Mouse (Mus musculus): Measurements from ENCODE around the gene Pdk2. TPM values are rescaled to one million over a fixed set of nuclear protein-coding genes. Genes with fewer than 3 reads are reported as not detected.

Pdk2 gene
- polyA plus RNA-seq, 1 experiment from 2014 or later, result 41.8 TPM

DNA sequence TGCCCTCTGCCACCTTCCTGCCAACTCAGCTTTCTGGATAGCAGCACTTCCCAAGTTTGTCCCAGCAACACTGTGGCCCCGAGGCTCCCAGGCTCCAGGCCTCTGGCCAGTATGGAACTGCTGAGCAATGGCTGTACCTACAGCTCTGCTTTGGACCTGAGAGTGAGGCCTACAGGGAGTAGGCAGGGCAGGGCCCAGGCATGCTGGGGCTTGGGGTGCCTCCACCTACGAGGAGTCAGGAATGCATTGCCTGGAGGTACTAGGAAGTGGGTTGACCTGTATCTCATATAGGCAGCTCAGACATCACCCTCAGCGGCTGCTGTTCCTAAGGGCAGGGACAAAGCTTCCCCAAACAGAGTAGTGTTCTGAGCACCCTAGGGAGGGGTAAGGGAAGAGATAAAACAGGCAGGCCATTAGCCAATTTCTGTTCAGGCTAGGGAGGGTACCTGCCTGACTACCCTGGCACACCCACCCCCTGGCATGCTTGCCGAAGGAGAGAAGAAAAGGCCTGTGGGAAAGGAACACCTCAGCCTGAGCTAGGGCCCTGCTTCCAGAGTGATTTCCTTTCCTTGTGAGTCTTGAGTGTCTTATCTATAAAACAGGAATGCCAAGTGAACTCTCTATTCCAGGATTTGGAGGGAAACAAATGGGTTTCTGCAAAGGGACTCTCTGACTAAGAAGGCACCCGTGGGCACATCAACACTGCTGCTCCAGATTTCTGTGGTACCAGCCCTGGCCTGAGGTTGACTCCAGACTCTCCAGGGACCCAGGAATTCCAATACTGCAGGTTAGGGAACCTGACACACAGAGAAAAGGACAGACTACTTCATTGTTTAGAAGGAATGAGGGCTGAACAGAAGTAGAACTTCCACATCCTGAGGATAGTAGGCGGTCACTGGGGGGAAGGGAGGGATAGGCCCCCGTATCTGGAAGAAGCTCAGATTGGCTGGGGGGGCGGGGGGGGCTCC, 29.3 kb upstream of the Pdk2 start:
- no peaks in the 10 kb centered on the region for H3K36me3 ChIP-seq
- peak; percentile 47; the same call in 1 of the 2 replicates for ATAC-seq (ENCODE audit: insufficient number of reproducible peaks, low FRiP score, low TSS enrichment, low read depth)
- H3K4me2 ChIP-seq (replicated peaks), result no peak overlapping the region; the same call in 1 of the 2 replicates
- H3K9ac ChIP-seq, result no peak overlapping the region
- no peaks in the 10 kb centered on the region for H3K9me3 ChIP-seq (replicated peaks)
- H3K27ac ChIP-seq (replicated peaks), result peak overlapping the region; percentile 60
- H3K27me3 ChIP-seq, result peaks cover 12% of the 10 kb centered on the region
- WGBS, result 44% methylated on average over 8 of the region's 8 CpGs
- H3K4me3 ChIP-seq (replicated peaks), result no peak overlapping the region
- H3K4me1 ChIP-seq, result peaks cover 53% of the 10 kb centered on the region

DNA sequence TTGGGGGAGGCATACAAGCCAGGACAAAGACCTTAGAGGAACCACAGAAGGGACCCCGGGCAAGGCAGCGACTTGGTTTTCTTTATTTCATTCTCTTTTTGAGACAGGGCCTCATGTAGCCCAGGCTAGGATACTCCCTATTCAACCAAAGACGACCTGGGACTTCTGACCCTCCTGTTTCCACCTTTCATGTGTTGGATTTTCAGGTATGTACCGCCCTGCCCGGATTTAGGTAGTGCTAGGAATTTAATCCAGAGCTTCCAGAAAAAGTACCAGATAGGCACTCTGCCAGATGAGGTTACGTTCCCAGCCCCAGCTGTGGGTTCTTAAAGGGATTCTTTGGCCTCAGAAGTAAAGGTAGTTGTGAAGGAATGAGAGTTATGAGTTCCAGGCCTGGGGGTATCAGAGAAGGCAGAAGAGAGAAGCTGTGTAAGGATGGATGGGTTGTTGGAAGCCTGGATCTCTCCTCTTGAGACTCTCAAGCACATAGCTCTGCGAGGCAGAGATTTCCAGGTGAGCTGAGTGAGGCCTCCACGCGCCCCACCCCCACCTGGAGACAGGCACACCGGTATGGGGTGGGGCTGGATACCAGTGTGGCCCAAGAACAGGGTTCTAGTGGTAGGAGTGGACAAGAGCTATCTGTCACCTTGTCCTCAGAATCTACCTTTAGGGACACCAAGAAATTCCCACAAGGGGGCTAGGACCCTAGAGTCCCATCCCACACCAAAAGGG, 28.2 kb upstream of the Pdk2 start:
- H3K27me3 ChIP-seq, result 0 out of 2 replicates have a peak, but pooled peaks cover 3% of the 10 kb centered on the region
- H3K4me1 ChIP-seq, result peaks cover 44% of the 10 kb centered on the region
- no peaks in the 10 kb centered on the region for H3K36me3 ChIP-seq
- H3K9ac ChIP-seq, result no peak overlapping the region
- peak overlapping the region; percentile 60 for H3K27ac ChIP-seq (replicated peaks)
- WGBS, result 68% methylated on average over 10 of the region's 10 CpGs
- no peak for ATAC-seq (ENCODE audit: insufficient number of reproducible peaks, low FRiP score, low TSS enrichment, low read depth)
- no peak overlapping the region for H3K4me3 ChIP-seq (replicated peaks)
- H3K4me2 ChIP-seq (replicated peaks), result no peak overlapping the region
- H3K9me3 ChIP-seq (replicated peaks), result no peaks in the 10 kb centered on the region

DNA sequence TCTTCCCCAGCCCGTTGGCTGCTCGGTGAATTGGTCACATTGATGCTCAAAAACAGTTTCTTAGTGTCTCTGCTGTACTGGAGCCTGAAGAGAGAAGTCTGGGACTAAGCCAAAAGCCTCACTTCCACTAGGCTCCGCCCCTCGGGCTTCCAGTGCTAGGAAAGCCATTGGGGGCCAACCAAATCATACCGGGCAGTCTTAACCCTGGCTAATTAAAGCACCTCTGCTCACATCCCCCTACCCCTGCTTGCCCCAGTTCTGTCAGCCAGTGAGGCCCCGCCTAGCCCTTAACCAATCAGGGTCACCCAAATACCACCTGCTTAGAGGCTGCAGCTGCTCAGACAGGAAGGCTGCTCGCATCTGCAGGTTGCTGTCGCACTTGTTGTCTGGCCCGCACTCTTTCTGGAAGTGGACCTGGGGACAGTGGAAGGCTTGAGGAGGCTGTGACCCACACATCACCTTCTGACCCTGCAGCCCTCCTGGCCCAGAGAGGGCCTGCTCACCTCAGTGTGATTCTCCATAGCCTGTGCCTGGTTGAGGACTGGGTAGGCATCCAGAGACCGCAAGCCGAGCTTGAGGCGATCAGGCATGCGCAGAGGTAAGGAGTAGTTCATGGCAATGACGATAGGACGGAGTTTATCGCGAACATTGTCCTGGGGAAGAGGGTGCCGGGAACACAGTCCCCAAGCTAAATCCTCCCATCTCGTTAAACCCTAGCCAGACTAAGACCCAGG, 15.8 kb upstream of the Pdk2 start:
- Histone ChIP-seq H3K27ac (replicated peaks) (no peak overlapping the region), H3K9ac (no peak overlapping the region), H3K9me3 (replicated peaks) (no peaks in the 10 kb centered on the region), H3K36me3 (0 out of 2 replicates have a peak, but pooled peaks cover 10% of the 10 kb centered on the region), H3K27me3 (no peaks in the 10 kb centered on the region), H3K4me1 (0 out of 2 replicates have a peak, but pooled peaks cover 4% of the 10 kb centered on the region), H3K4me3 (replicated peaks) (no peak overlapping the region), H3K4me2 (replicated peaks) (no peak overlapping the region)
- WGBS, result 23% methylated on average over 19 of the region's 19 CpGs
- no peak; the same call in 1 of the 2 replicates for ATAC-seq (ENCODE audit: insufficient number of reproducible peaks, low FRiP score, low TSS enrichment, low read depth)

DNA sequence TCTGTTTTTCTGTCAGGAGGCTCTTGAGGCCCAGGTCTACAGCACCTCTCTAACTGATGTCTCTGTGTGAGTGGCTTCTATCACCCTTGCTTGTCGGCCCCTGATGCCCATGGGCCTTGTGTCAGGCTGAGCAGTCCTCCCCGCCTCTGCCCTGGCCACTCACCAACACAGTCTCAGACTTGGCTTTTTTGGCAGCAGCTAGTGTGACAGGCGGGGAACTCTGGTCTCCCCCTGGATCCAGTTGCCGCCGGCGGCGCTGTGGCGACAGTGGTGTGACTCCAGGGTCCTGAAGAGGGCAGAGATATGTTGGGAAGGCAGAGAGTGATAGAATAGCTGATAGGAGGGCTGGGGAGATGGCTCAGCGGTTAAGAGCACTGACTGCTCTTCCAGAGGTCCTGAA, 11.9 kb upstream of the Pdk2 start:
- H3K4me3 ChIP-seq (replicated peaks), result no peak overlapping the region
- no peak overlapping the region for H3K9ac ChIP-seq
- 71% methylated on average over 9 of the region's 9 CpGs for WGBS
- H3K4me2 ChIP-seq (replicated peaks), result no peak overlapping the region
- ATAC-seq (ENCODE audit: insufficient number of reproducible peaks, low FRiP score, low TSS enrichment, low read depth), result no peak
- no peaks in the 10 kb centered on the region for H3K27me3 ChIP-seq
- no peaks in the 10 kb centered on the region for H3K9me3 ChIP-seq (replicated peaks)
- no peak overlapping the region for H3K27ac ChIP-seq (replicated peaks)
- 0 out of 2 replicates have a peak, but pooled peaks cover 4% of the 10 kb centered on the region for H3K4me1 ChIP-seq
- H3K36me3 ChIP-seq, result 0 out of 2 replicates have a peak, but pooled peaks cover 2% of the 10 kb centered on the region

DNA sequence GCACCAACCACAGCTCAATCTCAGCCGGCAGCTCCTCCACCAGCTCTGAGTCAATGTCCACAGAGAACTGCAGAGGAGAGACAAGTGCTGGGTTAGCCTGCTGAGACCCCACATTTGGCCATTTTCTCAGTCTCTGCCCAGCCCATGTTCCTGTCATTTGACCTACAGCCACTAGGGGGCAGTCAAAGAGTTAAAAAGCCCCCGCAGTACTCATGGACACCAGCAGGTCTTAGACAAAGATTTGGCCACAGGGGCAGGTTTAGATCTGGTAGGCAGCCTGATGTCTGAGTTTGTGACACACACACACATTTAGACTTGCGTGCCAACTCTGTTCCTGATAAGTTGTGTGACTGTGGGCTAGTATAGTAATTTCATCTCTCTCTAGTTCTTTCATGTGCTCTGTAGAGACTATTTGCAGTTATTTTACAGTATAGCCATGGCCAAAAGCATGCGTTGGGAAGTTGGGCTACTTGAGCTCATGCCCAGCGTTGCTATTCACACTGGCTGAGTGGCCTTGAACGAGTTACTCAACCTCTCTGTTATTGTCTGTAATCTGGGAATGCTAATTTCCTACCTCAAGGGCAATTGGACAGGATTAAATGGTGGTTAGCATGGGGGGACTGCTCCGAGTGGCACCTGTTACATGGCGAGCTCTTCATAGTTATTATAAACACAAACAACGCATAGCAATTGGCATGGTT, 6.0 kb upstream of the Pdk2 start:
- Histone ChIP-seq H3K4me3 (replicated peaks) (no peak overlapping the region), H3K9me3 (replicated peaks) (no peaks in the 10 kb centered on the region), H3K9ac (no peak overlapping the region), H3K27me3 (no peaks in the 10 kb centered on the region), H3K4me1 (no peaks in the 10 kb centered on the region), H3K27ac (replicated peaks) (no peak overlapping the region), H3K36me3 (no peaks in the 10 kb centered on the region), H3K4me2 (replicated peaks) (no peak overlapping the region)
- 47% methylated on average over 9 of the region's 9 CpGs for WGBS
- 0 out of 2 replicates have a peak, but pooled peaks have one; percentile 30 for ATAC-seq (ENCODE audit: insufficient number of reproducible peaks, low FRiP score, low TSS enrichment, low read depth)

DNA sequence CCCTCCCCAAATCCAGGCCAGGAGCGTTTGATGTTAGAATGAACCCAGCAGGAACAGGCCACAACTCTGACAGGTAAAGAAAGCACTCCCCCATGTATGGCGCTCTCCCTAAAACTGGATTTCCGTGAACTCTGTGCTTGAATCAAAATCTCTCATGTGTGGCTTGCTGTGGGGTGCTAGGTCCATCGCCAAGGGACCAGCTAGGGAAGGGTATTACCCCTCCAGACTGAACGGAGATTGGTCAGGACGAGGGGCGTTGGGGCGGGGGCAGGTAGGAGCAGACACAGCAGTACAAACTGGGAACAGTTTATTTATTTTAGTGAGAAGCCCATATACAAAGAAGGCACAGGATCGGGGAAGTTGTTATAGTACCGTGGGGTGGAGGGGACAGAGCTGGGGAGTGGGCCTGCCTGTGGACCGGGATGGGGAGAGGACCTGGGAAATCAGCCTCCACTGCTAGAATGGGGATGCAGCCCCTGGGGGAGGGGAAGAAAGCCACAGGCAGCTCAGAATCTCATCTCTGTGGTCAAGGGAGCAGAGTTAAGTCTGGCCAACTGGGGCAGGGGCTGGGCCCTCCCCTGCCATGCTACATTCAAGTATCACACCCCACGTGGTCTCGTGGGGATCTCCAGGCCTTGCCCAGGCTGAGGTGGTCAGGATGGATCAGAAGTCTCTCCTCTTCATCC, 3.2 kb upstream of the Pdk2 start:
- no peak for ATAC-seq (ENCODE audit: insufficient number of reproducible peaks, low FRiP score, low TSS enrichment, low read depth)

DNA sequence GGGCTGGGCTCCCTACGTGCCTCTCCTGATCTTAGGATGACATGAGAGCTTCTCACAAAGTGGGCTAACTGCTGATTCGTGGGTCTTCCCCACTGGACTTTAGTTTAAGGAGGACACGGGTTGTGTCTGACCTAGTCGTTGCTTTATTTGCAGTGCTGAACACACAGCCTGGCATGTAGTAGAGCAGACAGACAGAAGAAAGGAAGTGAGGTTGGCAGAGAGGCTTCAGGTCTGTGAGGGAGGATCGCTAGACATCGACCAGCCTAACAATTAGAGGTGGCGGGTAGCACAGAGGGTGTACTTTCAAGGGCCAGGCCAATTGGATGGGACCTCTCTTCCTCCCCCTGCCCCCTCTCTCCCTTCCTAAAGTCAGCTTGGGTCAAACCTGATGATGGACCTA, 2.5 kb upstream of the Pdk2 start:
- Histone ChIP-seq H3K9ac (no peak overlapping the region), H3K9me3 (replicated peaks) (no peaks in the 10 kb centered on the region), H3K4me2 (replicated peaks) (no peak overlapping the region), H3K27ac (replicated peaks) (no peak overlapping the region), H3K4me3 (replicated peaks) (no peak overlapping the region), H3K36me3 (0 out of 2 replicates have a peak, but pooled peaks cover 2% of the 10 kb centered on the region), H3K4me1 (peaks cover 20% of the 10 kb centered on the region), H3K27me3 (no peaks in the 10 kb centered on the region)
- ATAC-seq (ENCODE audit: insufficient number of reproducible peaks, low FRiP score, low TSS enrichment, low read depth), result no peak
- WGBS, result 52% methylated on average over 7 of the region's 7 CpGs

More for the DNA sequence above, 3.2 kb upstream of the Pdk2 start:
- Histone ChIP-seq H3K36me3 (no peaks in the 10 kb centered on the region), H3K27ac (replicated peaks) (no peak overlapping the region), H3K9me3 (replicated peaks) (no peaks in the 10 kb centered on the region), H3K4me3 (replicated peaks) (no peak overlapping the region), H3K4me2 (replicated peaks) (no peak overlapping the region), H3K9ac (no peak overlapping the region), H3K27me3 (no peaks in the 10 kb centered on the region), H3K4me1 (peaks cover 20% of the 10 kb centered on the region)
- 56% methylated on average over 13 of the region's 13 CpGs for WGBS

DNA sequence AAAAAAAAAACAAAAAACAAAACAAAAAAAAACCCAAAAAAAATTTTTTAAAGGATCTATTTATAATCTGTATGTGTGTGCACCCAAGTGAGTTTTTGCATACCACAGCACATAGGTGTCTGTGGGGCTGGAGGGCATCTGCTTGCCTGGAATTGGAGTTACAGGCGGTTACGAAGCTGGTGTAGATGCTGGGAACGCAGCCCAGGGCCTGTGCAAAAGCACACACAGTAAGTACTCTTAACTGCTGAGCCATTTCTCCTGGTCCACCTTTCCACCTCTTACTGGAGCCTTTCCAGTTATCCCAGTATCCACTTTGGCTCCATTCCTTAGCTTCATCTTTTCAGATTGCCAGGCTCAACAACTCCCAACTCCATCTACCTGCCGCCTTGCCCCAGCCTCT, 1.9 kb upstream of the Pdk2 start:
- Histone ChIP-seq H3K9ac (no peak overlapping the region), H3K9me3 (replicated peaks) (no peaks in the 10 kb centered on the region), H3K4me3 (replicated peaks) (no peak overlapping the region), H3K27me3 (no peaks in the 10 kb centered on the region), H3K4me2 (replicated peaks) (no peak overlapping the region), H3K4me1 (peaks cover 20% of the 10 kb centered on the region), H3K27ac (replicated peaks) (no peak overlapping the region), H3K36me3 (0 out of 2 replicates have a peak, but pooled peaks cover 6% of the 10 kb centered on the region)
- 82% methylated on average over 4 of the region's 4 CpGs for WGBS
- ATAC-seq (ENCODE audit: insufficient number of reproducible peaks, low FRiP score, low TSS enrichment, low read depth), result no peak

DNA sequence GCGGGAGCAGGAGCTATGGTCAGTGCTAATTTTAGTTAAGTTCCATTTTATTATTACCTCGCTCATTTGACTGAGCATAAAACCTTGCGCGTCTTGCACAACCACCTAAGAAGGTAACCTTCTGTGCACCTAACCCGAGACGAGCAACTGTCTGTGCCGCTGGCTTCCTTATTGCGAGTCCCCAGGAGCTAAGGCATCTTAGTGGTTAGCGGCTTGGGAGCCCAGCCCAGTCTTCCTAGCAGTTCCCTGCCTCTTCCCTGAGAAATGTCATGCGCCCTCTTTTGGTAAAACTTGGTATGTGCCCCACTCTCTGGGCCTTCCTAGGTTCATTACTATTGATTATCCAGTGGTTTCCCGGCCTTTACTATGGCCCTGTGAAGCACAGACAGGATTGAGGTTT, 942 bp upstream of the Pdk2 start:
- Histone ChIP-seq H3K9me3 (replicated peaks) (no peaks in the 10 kb centered on the region), H3K4me3 (replicated peaks) (peak overlapping the region; percentile 79), H3K9ac (peak overlapping the region; percentile 19; the same call in 1 of the 2 replicates), H3K36me3 (0 out of 2 replicates have a peak, but pooled peaks cover 6% of the 10 kb centered on the region), H3K4me2 (replicated peaks) (peak overlapping the region; percentile 86), H3K4me1 (peaks cover 20% of the 10 kb centered on the region), H3K27ac (replicated peaks) (peak overlapping the region; percentile 75), H3K27me3 (no peaks in the 10 kb centered on the region)
- ATAC-seq (ENCODE audit: insufficient number of reproducible peaks, low FRiP score, low TSS enrichment, low read depth), result 0 out of 2 replicates have a peak, but pooled peaks have one; percentile 6
- 2% methylated on average over 11 of the region's 11 CpGs for WGBS
